Mouse (Mus musculus) limb, embryonic 15.5 days (tissue): ENCODE measurements around the gene Vstm5. TPM values are rescaled to one million over a fixed set of nuclear protein-coding genes. Genes with fewer than 3 reads are reported as not detected.
"Not testable (repeated sequence)": the region's sequence is repeated elsewhere in the genome, so short reads cannot be mapped to it uniquely, and the experiment has no call there.

ENCODE experiments used
- ATAC-seq: fragments of 200-750 bp; cut with Nextera tagmentation; 2 replicates; pipeline ENCODE4 v1.8.0; 2017; ENCODE audit warnings: low read depth, moderate TSS enrichment; ENCODE audit not compliant: insufficient number of reproducible peaks, low FRiP score, low TSS enrichment
- H3K27ac ChIP-seq: fragments of 300-500 bp; sonication (generic); 2 replicates; pipeline ENCODE4 v1.5.1; 2015; ENCODE audit warnings: moderate library complexity, mild to moderate bottlenecking, inconsistent platforms
- H3K27me3 ChIP-seq: fragments of 300-500 bp; sonication (generic); 2 replicates; pipeline ENCODE4 v1.6.1; 2015; ENCODE audit warnings: inconsistent platforms
- H3K36me3 ChIP-seq: fragments of 300-500 bp; sonication (generic); 2 replicates; pipeline ENCODE4 v1.6.1; 2015; ENCODE audit warnings: inconsistent platforms
- H3K4me1 ChIP-seq: fragments of 300-500 bp; sonication (generic); 2 replicates; pipeline ENCODE4 v1.6.1; 2015; ENCODE audit warnings: inconsistent platforms
- H3K4me2 ChIP-seq: fragments of 300-500 bp; sonication (generic); 2 replicates; pipeline ENCODE4 v1.6.1; 2015; ENCODE audit warnings: mild to moderate bottlenecking, inconsistent platforms
- H3K4me3 ChIP-seq: fragments of 300-500 bp; sonication (generic); 2 replicates; pipeline ENCODE4 v1.5.1; 2015; ENCODE audit warnings: mild to moderate bottlenecking, inconsistent platforms
- H3K9ac ChIP-seq: fragments of 300-500 bp; sonication (generic); 2 replicates; pipeline ENCODE4 v1.6.1; 2015; ENCODE audit warnings: inconsistent platforms
- H3K9me3 ChIP-seq: fragments of 300-500 bp; sonication (generic); 2 replicates; pipeline ENCODE4 v1.6.1; 2016; ENCODE audit warnings: inconsistent platforms
- WGBS: fragments of 180-500 bp; shearing (Covaris S2); methylation state at CpG from one replicate; pipeline ENCODE4 v1.1.7; 2015; 5-methylcytosine and 5-hydroxymethylcytosine counted together
- polyA plus RNA-seq: library from polyadenylated mRNA; unstranded; fragments of >200 nt; fragmentation: Nextera tagmentation; extraction: Ambion mirVana; gene quantifications from 2 replicates; pipeline ENCODE4 v1.2.1, GENCODE M21; 2015

Gene Vstm5
- polyA plus RNA-seq: 10.7 and 12.5 TPM in 2 replicates

DNA sequence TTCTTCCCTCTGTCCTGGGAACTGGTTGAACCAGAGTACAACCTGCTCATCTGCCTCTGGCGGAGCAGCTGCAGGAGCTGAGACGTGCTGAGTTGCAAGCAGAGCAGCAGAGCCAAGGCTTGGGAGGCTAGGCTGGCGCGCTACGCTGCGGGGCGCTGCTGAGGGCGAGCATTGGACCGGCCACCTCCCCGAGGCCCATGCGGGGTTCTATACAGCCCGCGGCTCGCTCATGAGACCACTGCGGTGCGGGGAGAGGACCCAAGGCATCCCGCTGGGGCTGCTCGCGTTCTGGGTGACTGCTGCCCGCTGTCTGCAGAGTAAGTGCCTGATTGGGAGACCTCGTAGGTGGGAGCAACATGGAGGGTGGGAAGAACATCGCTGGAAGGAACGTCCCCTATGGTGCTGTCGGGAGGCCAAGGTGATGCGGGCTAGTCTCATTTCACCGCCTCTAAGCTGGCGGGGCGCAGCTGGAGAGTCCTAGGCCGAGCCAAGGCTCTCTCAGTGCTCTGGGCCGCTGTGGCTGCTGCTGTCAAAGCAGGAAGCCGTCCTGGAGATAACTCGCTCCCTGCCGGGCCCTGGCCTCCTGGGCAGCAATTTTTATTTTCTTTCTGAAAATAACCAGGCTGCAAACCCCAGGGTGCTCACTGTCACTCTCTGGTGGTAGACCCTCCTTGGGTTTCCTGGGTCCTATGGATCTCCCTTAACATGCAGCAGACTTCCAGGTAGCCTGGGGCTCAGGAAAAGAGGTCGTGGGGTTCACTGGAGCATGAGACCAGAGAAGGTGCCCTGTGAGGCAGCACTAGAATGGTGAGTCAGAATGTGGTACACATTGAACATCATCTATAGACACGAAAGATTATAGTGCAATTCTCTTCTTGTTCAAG is at the start of gene Vstm5:
Gene Vstm5 (plus strand): TSS at position 4 of the 884 bp plus-strand sequence.
- peaks cover 15% of the 10 kb centered on the region for H3K4me1 ChIP-seq
- H3K27me3 ChIP-seq: no peaks in the 10 kb centered on the region
- WGBS: 4% methylated on average over 35 of the region's 35 CpGs
- H3K36me3 ChIP-seq: no peaks in the 10 kb centered on the region
- ATAC-seq: peak; percentile 66
- peak within 1 kb of the TSS; percentile 47 for H3K4me3 ChIP-seq
- no peaks in the 10 kb centered on the region for H3K9me3 ChIP-seq
- H3K27ac ChIP-seq: peak within 1 kb of the TSS; percentile 82
- peak within 1 kb of the TSS; percentile 77 for H3K4me2 ChIP-seq
- H3K9ac ChIP-seq: peak within 1 kb of the TSS; percentile 26

DNA sequence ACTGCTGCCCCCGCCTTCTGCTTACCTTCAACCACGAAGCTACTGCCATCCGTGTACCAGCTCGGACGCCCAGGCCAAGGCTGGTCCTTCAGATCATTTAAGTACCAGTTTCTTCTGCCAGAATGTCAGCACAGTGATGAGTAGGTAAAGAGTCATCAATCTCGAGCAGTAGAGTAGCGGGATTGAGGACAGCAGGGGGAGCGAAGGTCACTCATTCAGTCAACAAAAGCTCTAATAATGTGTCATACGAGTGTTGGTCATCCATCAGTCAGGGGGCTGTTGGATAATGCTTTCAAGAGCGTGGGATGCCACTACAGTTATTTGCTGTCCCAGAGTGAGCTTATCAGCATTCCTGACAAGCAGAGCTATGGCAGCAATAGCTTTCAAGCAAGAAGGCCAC is 44.0 kb upstream of the Vstm5 start:
- H3K9ac ChIP-seq, H3K9me3 ChIP-seq, H3K27me3 ChIP-seq, H3K36me3 ChIP-seq, H3K4me1 ChIP-seq, H3K27ac ChIP-seq, H3K4me3 ChIP-seq, ATAC-seq, H3K4me2 ChIP-seq: not testable (repeated sequence)
- WGBS: 77% methylated on average over 10 of the region's 10 CpGs

DNA sequence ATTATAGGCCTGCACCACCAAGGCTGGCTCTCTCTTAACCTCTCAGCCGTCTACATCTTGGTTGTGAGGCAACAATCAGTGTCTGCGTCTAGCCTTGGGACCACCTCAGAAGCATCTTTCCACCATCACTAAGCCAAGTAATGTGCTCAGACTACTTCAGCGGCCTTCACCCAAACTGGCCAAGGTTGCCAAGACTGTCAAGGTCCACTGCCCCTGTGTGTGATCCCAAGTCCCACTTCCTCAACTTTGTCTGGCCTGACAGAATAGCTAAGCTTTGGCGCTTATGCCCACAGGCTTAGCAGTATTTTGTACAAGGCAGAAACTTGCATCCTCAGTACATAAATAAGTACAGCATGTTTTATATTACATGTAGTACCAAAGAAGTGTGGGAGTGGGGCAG is 32.2 kb upstream of the Vstm5 start:
- no peak overlapping the region for H3K4me3 ChIP-seq
- WGBS: 89% methylated on average over 4 of the region's 4 CpGs
- no peaks in the 10 kb centered on the region for H3K9me3 ChIP-seq
- no peak for ATAC-seq
- no peak overlapping the region for H3K9ac ChIP-seq
- H3K27me3 ChIP-seq: no peaks in the 10 kb centered on the region
- no peaks in the 10 kb centered on the region for H3K4me1 ChIP-seq
- H3K36me3 ChIP-seq: no peaks in the 10 kb centered on the region
- H3K27ac ChIP-seq: no peak overlapping the region
- no peak overlapping the region for H3K4me2 ChIP-seq

- Histone ChIP-seq H3K4me2 (no peak overlapping the region), H3K4me1 (no peaks in the 10 kb centered on the region), H3K27ac (no peak overlapping the region), H3K9me3 (no peaks in the 10 kb centered on the region), H3K27me3 (no peaks in the 10 kb centered on the region), H3K36me3 (no peaks in the 10 kb centered on the region), H3K9ac (no peak overlapping the region), H3K4me3 (no peak overlapping the region)
- 55% methylated on average over 2 of the region's 2 CpGs for WGBS
- no peak for ATAC-seq
These were observed 29.5 kb upstream of the Vstm5 start for GRCm38 (mm10) chr9:15209320-15209719.

DNA sequence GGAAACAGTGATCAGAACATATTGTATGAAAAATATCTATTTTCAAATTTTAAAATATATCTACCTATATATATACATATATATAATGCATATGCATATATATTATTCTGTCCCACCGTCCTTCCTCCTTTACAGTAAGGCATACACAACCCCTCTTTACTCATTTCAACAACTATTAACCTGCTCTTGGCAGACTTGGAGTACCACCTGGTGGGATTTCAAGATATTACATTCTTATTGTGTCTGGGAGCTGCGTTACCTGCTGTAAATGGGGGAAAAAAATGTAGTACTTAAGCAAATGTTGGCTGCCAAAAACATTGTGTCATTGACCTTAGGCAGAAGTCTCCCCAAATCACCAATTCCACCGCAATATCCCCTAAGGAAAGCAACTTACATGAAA is 27.0 kb upstream of the Vstm5 start:
- H3K4me2 ChIP-seq: no peak overlapping the region
- H3K36me3 ChIP-seq: no peaks in the 10 kb centered on the region
- H3K9me3 ChIP-seq: no peaks in the 10 kb centered on the region
- ATAC-seq: no peak
- H3K4me3 ChIP-seq: no peak overlapping the region
- WGBS: 56% methylated on average over 3 of the region's 3 CpGs
- no peaks in the 10 kb centered on the region for H3K4me1 ChIP-seq
- H3K27me3 ChIP-seq: no peaks in the 10 kb centered on the region
- H3K27ac ChIP-seq: no peak overlapping the region
- no peak overlapping the region for H3K9ac ChIP-seq

DNA sequence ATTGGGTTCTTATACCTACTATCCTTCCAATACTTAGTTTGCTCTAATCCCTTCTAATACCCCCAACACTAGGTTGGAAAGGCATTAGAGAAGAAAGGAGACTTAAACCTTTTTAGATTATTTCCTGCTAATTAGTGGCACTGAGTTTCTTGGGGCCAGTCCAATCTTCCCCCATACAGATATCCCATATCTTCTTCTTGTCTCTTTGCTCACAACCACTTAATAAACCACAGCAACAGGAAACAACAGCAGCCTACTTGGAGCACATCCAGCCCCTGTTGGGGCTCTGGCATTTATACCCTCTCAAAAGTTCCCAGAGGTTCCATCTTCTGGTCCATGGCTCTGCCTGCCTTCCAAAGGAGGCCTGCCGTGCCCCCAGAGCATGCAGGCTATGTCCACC is 25.1 kb upstream of the Vstm5 start:
- no peaks in the 10 kb centered on the region for H3K36me3 ChIP-seq
- WGBS: 63% methylated on average over 1 of the region's 1 CpGs

DNA sequence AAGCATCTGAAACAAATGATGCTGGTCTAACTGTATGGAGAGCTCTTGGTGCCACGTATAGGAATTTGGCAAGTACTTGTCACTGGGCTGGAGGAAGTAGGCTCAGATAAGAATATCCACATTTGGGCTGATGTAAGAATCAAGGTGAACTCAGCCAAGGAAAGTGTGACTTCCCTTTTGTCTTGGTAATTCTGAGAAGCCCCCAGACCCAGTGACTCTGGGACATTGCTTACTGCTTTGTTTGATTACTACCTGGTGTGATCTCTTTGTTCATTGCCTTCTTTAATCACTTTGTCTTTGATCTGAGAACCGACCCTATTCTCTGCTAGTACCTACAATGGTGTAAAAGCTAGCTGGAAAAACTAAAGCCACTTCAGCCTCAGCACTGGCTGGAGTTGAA is 13.9 kb upstream of the Vstm5 start:
- no peak overlapping the region for H3K9ac ChIP-seq
- no peaks in the 10 kb centered on the region for H3K27me3 ChIP-seq
- H3K4me3 ChIP-seq: no peak overlapping the region
- ATAC-seq: no peak
- 34% methylated on average over 2 of the region's 2 CpGs for WGBS
- H3K9me3 ChIP-seq: no peaks in the 10 kb centered on the region
- H3K4me2 ChIP-seq: no peak overlapping the region
- H3K4me1 ChIP-seq: no peaks in the 10 kb centered on the region
- H3K27ac ChIP-seq: no peak overlapping the region
- H3K36me3 ChIP-seq: no peaks in the 10 kb centered on the region

More for the DNA sequence above, 25.1 kb upstream of the Vstm5 start:
- Histone ChIP-seq H3K9me3 (no peaks in the 10 kb centered on the region), H3K27me3 (no peaks in the 10 kb centered on the region), H3K4me1 (no peaks in the 10 kb centered on the region), H3K27ac (no peak overlapping the region), H3K4me3 (no peak overlapping the region), H3K9ac (no peak overlapping the region), H3K4me2 (no peak overlapping the region)
- ATAC-seq: no peak

- H3K4me3 ChIP-seq: no peak overlapping the region
- no peaks in the 10 kb centered on the region for H3K4me1 ChIP-seq
- H3K36me3 ChIP-seq: no peaks in the 10 kb centered on the region
- H3K27me3 ChIP-seq: no peaks in the 10 kb centered on the region
- no peak overlapping the region for H3K4me2 ChIP-seq
- H3K27ac ChIP-seq: no peak overlapping the region
- no peak for ATAC-seq
- no peak overlapping the region for H3K9ac ChIP-seq
- H3K9me3 ChIP-seq: no peaks in the 10 kb centered on the region
- WGBS: 91% methylated on average over 3 of the region's 3 CpGs
These were observed 6.4 kb upstream of the Vstm5 start for GRCm38 (mm10) chr9:15232445-15232844.

GRCm38 (mm10) chr9:15233604-15234003 is 5.2 kb upstream of the Vstm5 start:
- Histone ChIP-seq H3K36me3 (no peaks in the 10 kb centered on the region), H3K9me3 (no peaks in the 10 kb centered on the region), H3K4me3 (no peak overlapping the region), H3K9ac (no peak overlapping the region), H3K27me3 (no peaks in the 10 kb centered on the region), H3K27ac (no peak overlapping the region), H3K4me2 (no peak overlapping the region), H3K4me1 (peaks cover 5% of the 10 kb centered on the region)
- 81% methylated on average over 1 of the region's 1 CpGs for WGBS
- ATAC-seq: no peak

GRCm38 (mm10) chr9:15235986-15236385 is 2.9 kb upstream of the Vstm5 start:
- no peak overlapping the region for H3K4me3 ChIP-seq
- no peaks in the 10 kb centered on the region for H3K9me3 ChIP-seq
- no peak overlapping the region for H3K4me2 ChIP-seq
- 74% methylated on average over 3 of the region's 3 CpGs for WGBS
- H3K4me1 ChIP-seq: peaks cover 15% of the 10 kb centered on the region
- no peaks in the 10 kb centered on the region for H3K27me3 ChIP-seq
- no peak overlapping the region for H3K27ac ChIP-seq
- no peak for ATAC-seq
- H3K9ac ChIP-seq: no peak overlapping the region
- no peaks in the 10 kb centered on the region for H3K36me3 ChIP-seq

DNA sequence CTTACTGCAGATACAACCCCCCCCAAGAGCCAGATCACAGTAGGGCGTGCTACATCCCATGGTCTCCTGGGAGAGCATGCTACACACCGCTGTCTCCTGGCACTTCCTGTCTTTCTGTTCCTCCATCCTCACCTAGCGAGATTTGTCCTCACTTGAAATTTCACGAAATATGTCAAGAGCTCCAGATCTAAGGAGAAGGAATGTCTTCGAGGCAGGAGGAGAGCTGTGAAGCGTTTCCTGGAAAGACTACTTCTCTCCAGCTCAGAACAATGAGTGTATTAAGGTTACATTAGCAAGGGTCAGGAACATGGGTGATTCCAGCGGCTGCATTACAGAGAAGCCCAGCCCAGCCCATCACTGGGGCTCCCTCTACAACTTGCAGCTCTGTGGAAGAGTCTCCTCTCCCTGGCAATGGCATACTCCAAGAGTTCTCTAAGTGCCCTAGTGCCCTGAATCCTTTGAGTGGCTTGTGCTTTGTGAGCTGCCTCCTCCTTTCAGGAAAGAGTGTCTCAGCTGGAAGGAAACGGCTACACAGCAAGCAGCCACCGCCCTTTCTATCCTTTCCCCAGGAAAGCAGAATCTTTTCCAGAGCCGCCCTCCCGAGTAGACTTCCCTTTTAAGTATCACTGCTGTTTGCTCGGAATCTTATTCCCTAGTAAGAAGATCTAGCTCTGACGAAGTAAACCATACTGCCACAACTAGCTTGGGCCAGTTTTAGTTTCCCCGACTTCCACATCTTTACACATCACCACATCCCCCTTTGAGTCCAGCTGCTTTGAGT is 1.1 kb upstream of the Vstm5 start:
- H3K9ac ChIP-seq: no peak overlapping the region
- no peaks in the 10 kb centered on the region for H3K27me3 ChIP-seq
- WGBS: 50% methylated on average over 14 of the region's 14 CpGs
- no peak overlapping the region for H3K4me3 ChIP-seq
- no peaks in the 10 kb centered on the region for H3K36me3 ChIP-seq
- no peak overlapping the region for H3K4me2 ChIP-seq
- no peak for ATAC-seq
- no peak overlapping the region for H3K27ac ChIP-seq
- H3K4me1 ChIP-seq: peaks cover 15% of the 10 kb centered on the region
- no peaks in the 10 kb centered on the region for H3K9me3 ChIP-seq

GRCm38 (mm10) chr9:15238297-15238990 is 401 bp upstream of the Vstm5 start:
- Histone ChIP-seq H3K27me3 (no peaks in the 10 kb centered on the region), H3K9me3 (no peaks in the 10 kb centered on the region), H3K36me3 (no peaks in the 10 kb centered on the region), H3K4me3 (peak overlapping the region; percentile 47), H3K4me1 (peaks cover 15% of the 10 kb centered on the region), H3K9ac (no peak overlapping the region), H3K27ac (peak overlapping the region; percentile 82), H3K4me2 (peak overlapping the region; percentile 77)
- 71% methylated on average over 16 of the region's 16 CpGs for WGBS
- no peak for ATAC-seq
